Mouse (Mus musculus): ENCODE measurements around the gene Sh3rf3. TPM values are rescaled to one million over a fixed set of nuclear protein-coding genes. Genes with fewer than 3 reads are reported as not detected.

Sh3rf3 gene
- polyA plus RNA-seq, 1 experiment from 2014 or later = 0.45 TPM

DNA sequence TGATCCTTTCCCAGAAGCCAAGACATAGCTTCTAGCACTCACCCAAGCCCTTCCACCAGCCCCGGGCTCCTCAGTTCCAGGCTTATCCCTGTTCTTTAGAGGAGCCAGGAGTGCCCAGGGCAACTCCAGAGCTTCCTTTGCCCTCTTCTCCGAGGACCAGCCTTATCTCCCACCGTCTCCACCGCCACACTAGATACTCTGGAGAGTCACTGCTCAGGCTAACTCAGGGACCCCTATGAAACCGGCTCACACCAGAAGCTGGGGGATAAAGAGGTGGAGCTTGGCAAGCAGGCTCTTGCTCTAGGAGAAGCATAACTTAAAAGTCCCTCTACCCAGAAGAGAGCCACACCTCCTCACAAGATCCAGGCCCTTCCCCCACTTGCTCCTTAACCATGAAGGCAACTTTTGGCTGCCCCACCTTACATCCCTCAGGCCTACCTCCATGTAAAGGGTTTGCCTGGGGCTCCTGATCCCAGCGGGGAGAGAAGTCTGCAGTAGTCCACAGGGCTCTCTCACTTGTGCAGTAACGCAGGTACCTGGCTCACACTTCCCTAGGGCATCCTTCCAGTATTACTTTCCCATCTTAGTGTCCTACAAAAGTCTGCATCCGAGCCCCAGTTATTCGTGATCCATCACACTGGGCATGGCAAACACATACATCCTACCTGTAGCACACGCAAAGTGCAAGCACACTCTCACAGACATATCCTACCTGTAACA is 337.9 kb downstream of the Sh3rf3 start:
- TF ChIP-seq CTCF (IDR thresholded peaks at IDR 0.05; ENCODE audit: low read depth) (no peak), EP300 (optimal IDR thresholded peaks at IDR 0.05) (no peak)
- H3K27me3 ChIP-seq (ENCODE audit: control insufficient read depth, insufficient read depth, low read length) = no peaks in the 10 kb centered on the region
- H3K36me3 ChIP-seq (ENCODE audit: control insufficient read depth, insufficient read depth, low read length) = no peaks in the 10 kb centered on the region
- no peak overlapping the region for H3K9ac ChIP-seq (ENCODE audit: low read length)
- no peak overlapping the region for H3K4me3 ChIP-seq (ENCODE audit: low read depth, low read length)
- no peak for DNase-seq (ENCODE audit: low spot score)
- H3K4me1 ChIP-seq (replicated peaks; ENCODE audit: control insufficient read depth, insufficient read depth) = no peaks in the 10 kb centered on the region
- 84% methylated on average over 10 of the region's 10 CpGs for WGBS
- no peak for ATAC-seq (ENCODE audit: low FRiP score, low TSS enrichment)
- H3K9me3 ChIP-seq (ENCODE audit: control insufficient read depth, low read length) = no peaks in the 10 kb centered on the region
- H3K27ac ChIP-seq (replicated peaks) = no peak overlapping the region
- H3K4me2 ChIP-seq (replicated peaks; ENCODE audit: low read depth) = no peak overlapping the region

DNA sequence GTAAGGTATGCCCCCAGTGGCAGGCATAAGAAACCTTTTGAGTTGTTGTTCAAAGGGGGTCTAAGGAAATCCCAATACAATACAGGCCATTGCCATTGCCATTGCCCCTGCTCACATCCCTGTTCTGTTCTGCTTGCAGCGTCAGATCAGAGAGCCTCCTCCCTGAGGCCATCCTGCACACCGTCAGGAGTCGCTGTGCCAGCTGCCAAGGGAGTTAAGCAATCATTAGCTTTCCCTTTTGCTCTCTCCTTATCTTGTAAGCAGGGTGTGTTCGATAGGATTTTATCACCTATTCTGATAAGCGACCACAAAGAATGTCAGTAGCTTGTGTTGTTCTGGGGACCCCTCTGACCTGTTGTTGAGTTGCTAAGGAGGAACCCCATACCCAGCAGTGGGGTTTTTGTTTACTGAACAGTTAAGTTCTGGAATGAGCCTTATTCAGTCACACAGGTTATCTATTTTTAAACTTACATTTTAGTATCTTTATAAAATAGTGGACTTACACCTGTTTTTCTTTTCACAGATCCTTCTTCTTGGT is 339.5 kb downstream of the Sh3rf3 start:
- Histone ChIP-seq H3K27ac (replicated peaks) (no peak overlapping the region), H3K9me3 (ENCODE audit: control insufficient read depth, low read length) (no peaks in the 10 kb centered on the region), H3K36me3 (ENCODE audit: control insufficient read depth, insufficient read depth, low read length) (no peaks in the 10 kb centered on the region), H3K9ac (ENCODE audit: low read length) (no peak overlapping the region), H3K4me2 (replicated peaks; ENCODE audit: low read depth) (no peak overlapping the region), H3K27me3 (ENCODE audit: control insufficient read depth, insufficient read depth, low read length) (no peaks in the 10 kb centered on the region), H3K4me1 (replicated peaks; ENCODE audit: control insufficient read depth, insufficient read depth) (no peaks in the 10 kb centered on the region), H3K4me3 (ENCODE audit: low read depth, low read length) (no peak overlapping the region)
- TF ChIP-seq CTCF (IDR thresholded peaks at IDR 0.05; ENCODE audit: low read depth) (peak; percentile 54), EP300 (optimal IDR thresholded peaks at IDR 0.05) (no peak)
- DNase-seq (ENCODE audit: low spot score) (no peak), ATAC-seq (ENCODE audit: low FRiP score, low TSS enrichment) (no peak)
- 27% methylated on average over 5 of the region's 5 CpGs for WGBS

DNA sequence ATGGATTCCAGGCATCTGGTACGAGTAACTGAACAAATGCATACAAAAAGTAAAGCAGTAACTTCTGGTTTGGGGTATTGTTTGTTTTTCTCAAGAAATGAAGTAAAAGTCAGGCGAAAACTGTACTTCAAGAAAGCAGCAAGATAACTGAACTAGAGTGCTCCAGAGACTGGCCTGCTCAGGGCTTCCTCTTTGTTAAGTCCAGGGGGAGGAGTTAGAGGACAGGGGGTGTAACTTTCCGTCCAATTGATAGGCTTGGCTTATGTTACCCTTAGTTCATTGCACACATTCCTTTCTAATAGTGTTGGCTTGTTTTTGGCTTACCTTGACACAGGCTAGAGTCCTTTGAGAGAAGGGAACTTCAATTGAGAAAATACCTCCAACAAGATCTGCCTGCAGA is 345.5 kb downstream of the Sh3rf3 start:
- TF ChIP-seq EP300 (optimal IDR thresholded peaks at IDR 0.05) = no peak
- no peak for TF ChIP-seq CTCF (IDR thresholded peaks at IDR 0.05; ENCODE audit: low read depth)
- Histone ChIP-seq H3K9ac (ENCODE audit: low read length) (no peak overlapping the region), H3K9me3 (ENCODE audit: control insufficient read depth, low read length) (no peaks in the 10 kb centered on the region), H3K36me3 (ENCODE audit: control insufficient read depth, insufficient read depth, low read length) (no peaks in the 10 kb centered on the region), H3K27ac (replicated peaks) (no peak overlapping the region), H3K4me2 (replicated peaks; ENCODE audit: low read depth) (no peak overlapping the region), H3K4me1 (replicated peaks; ENCODE audit: control insufficient read depth, insufficient read depth) (no peaks in the 10 kb centered on the region), H3K27me3 (ENCODE audit: control insufficient read depth, insufficient read depth, low read length) (no peaks in the 10 kb centered on the region), H3K4me3 (ENCODE audit: low read depth, low read length) (no peak overlapping the region)
- DNase-seq (ENCODE audit: low spot score) = no peak
- ATAC-seq (ENCODE audit: low FRiP score, low TSS enrichment) = no peak
- 77% methylated on average over 3 of the region's 3 CpGs for WGBS

DNA sequence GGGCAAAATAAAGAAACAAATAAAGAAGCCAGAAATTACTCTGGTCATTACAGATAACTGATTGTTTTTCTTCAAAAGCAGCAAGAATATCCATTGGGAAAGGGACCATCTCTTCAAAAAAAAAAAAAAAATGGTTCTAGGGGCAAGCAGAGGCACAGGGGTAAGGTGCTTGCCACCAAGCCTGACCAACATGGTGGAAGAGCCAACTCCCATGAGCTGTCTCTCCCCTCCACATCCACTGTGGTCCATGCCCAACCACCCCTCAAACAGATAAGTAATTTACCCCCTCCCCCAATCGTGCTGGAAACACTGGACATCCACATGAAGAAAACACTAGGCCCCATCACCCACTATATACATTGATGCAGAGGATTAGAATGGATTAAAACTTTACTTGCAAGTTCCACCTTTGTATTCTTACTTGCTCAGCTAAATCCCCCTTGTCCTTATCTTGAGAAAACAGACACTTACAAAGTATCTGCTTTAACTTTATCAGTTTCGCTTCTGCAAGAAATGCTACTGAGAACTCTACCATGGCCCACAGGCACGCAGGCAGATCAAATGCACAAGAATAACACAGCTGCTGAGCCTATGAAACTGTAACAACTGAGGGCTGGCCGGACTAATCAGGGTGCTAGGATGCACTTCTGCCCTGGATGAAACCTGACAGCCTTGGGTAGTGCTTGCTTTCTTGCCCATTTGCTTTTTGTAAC is 349.2 kb downstream of the Sh3rf3 start:
- Histone ChIP-seq H3K9me3 (ENCODE audit: control insufficient read depth, low read length) (no peaks in the 10 kb centered on the region), H3K4me2 (replicated peaks; ENCODE audit: low read depth) (no peak overlapping the region), H3K27me3 (ENCODE audit: control insufficient read depth, insufficient read depth, low read length) (no peaks in the 10 kb centered on the region), H3K27ac (replicated peaks) (no peak overlapping the region), H3K4me1 (replicated peaks; ENCODE audit: control insufficient read depth, insufficient read depth) (no peaks in the 10 kb centered on the region), H3K4me3 (ENCODE audit: low read depth, low read length) (no peak overlapping the region), H3K36me3 (ENCODE audit: control insufficient read depth, insufficient read depth, low read length) (no peaks in the 10 kb centered on the region), H3K9ac (ENCODE audit: low read length) (no peak overlapping the region)
- WGBS = 63% methylated on average over 4 of the region's 4 CpGs
- TF ChIP-seq EP300 (optimal IDR thresholded peaks at IDR 0.05) = no peak
- DNase-seq (ENCODE audit: low spot score) (no peak), ATAC-seq (ENCODE audit: low FRiP score, low TSS enrichment) (no peak)

DNA sequence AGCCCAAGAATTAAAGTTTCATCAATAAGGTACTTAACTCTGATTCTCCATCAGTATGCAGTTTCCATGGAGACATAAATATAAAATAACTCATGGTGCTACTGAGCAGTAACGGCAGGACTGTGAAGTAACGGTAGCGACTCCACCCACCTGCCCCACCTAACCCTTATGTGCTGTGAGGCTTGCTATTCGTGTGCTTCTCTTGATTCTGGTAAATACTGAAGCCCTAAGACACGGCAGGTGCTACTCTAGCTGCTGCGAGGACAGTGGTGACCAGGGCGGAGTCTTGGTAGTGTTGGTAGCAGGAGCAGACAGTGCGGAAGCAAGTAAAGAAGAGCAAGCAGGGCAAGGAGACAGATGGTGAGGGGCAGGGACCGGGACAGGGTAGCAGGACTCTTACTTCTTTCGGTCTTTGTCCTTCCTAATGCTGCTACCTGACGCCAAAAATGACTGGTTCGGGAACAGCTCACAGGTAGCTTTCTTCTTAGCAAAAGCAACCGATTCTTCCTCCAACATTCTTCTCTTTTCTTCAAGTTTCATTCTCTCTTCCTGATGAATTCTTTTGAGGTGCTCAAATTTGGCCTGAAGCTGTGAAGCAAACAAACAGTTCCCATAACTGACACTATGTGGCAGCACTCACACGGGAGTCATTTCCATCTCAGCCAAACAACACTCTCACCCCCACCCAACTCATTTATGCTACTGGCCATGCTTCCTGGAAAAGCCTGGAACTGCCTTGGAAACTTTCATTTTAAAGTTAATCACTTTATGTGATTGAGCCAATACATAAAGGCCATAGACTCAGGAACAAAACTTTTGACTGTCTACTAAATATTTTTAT is 353.2 kb downstream of the Sh3rf3 start:
- Histone ChIP-seq H3K9ac (ENCODE audit: low read length) (no peak overlapping the region), H3K27me3 (ENCODE audit: control insufficient read depth, insufficient read depth, low read length) (no peaks in the 10 kb centered on the region), H3K9me3 (ENCODE audit: control insufficient read depth, low read length) (no peaks in the 10 kb centered on the region), H3K27ac (replicated peaks) (no peak overlapping the region), H3K36me3 (ENCODE audit: control insufficient read depth, insufficient read depth, low read length) (no peaks in the 10 kb centered on the region), H3K4me2 (replicated peaks; ENCODE audit: low read depth) (no peak overlapping the region), H3K4me3 (ENCODE audit: low read depth, low read length) (no peak overlapping the region), H3K4me1 (replicated peaks; ENCODE audit: control insufficient read depth, insufficient read depth) (no peaks in the 10 kb centered on the region)
- WGBS = 63% methylated on average over 14 of the region's 14 CpGs
- DNase-seq (ENCODE audit: low spot score) = peak; percentile 55
- TF ChIP-seq EP300 (optimal IDR thresholded peaks at IDR 0.05) (no peak), CTCF (IDR thresholded peaks at IDR 0.05; ENCODE audit: low read depth) (peak; percentile 90)
- no peak; the same call in 1 of the 2 replicates for ATAC-seq (ENCODE audit: low FRiP score, low TSS enrichment)
